Comparison of ENCODE assay signal across 12 mouse cellular contexts in the genomic region with DNA sequence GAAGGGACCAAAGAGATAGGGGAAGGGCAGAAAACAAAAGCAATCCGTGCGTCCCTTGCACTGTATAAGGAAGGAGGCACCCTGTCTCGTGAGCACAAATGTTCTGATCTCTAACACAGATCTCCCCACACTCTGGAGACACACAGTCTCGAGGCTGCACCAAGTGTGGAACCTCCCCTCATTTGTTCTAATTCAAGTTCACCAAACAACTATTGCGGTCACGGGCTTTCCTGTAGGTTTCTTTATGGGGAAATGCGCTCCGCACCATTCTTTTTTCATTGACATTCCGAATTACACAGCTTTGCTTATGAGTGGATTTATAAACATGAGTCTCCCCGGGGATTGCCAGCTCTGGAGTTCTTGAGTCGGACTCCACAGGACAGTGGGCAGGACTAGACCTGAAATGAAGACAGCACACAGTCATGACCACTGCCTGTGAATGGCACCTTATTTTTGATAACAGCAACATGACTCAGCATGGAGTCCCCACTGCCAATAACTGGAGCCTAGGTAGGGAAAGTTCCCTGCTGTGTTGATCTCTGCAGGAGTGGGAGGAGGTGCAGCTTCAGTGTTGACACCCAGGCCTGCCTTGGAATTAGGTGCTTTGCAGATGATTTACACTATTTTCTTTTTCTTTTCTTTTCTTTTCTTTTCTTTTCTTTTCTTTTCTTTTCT. TPM values are rescaled to one million over a fixed set of nuclear protein-coding genes. Genes with fewer than 3 reads are reported as not detected.
DNase-seq lines count a peak whose midpoint lies in the region; ATAC-seq lines count a peak whose summit lies in the region.
"Had no signal": no experiment of that assay in that cellular context is flagged by ENCODE, and none has a peak within 500 bp of the region (broad histone marks: within the 10 kb centered on the region; RNA-seq: fewer than 3 reads in every experiment).

No protein-coding gene starts in this region.

- ATAC-seq in kidney, embryonic 16.5 days (ENCODE audit: low FRiP score, low TSS enrichment): no peak
- peak; percentile 31; the same call in 1 of the 2 replicates for ATAC-seq in erythroid progenitor cell, adult 5-6 weeks (replicated peaks; ENCODE audit: low FRiP score, poor library complexity, severe bottlenecking)
- no peak for ATAC-seq in lung, embryonic 15.5 days (ENCODE audit: borderline replicate concordance, extremely low read depth, low FRiP score, low TSS enrichment)
- ATAC-seq in midbrain, embryonic 16.5 days: no peak
- ATAC-seq in hindbrain, embryonic 11.5 days (ENCODE audit: low FRiP score): no peak
- no peak for ATAC-seq in midbrain, embryonic 14.5 days (ENCODE audit: low FRiP score, low TSS enrichment)

- H3K4me1 ChIP-seq in kidney, embryonic 16.5 days (ENCODE audit: insufficient read depth, low read length): peaks cover 12% of the 10 kb centered on the region
- H3K4me1 ChIP-seq in lung, embryonic 15.5 days: peaks cover 20% of the 10 kb centered on the region
- H3K4me1 ChIP-seq in midbrain, embryonic 16.5 days (ENCODE audit: control insufficient read depth, insufficient read depth, low read length): peaks cover 12% of the 10 kb centered on the region
- no peaks in the 10 kb centered on the region for H3K4me1 ChIP-seq in hindbrain, embryonic 11.5 days (replicated peaks; ENCODE audit: control insufficient read depth, insufficient read depth, low read length)
- peaks cover 8% of the 10 kb centered on the region for H3K4me1 ChIP-seq in midbrain, embryonic 14.5 days (ENCODE audit: control insufficient read depth, insufficient read depth, low read length)

- H3K9me3 ChIP-seq in kidney, embryonic 16.5 days (ENCODE audit: low read length): no peaks in the 10 kb centered on the region
- no peaks in the 10 kb centered on the region for H3K9me3 ChIP-seq in lung, embryonic 15.5 days
- H3K9me3 ChIP-seq in midbrain, embryonic 16.5 days (replicated peaks; ENCODE audit: control insufficient read depth, low read length, poor library complexity, severe bottlenecking): no peaks in the 10 kb centered on the region
- no peaks in the 10 kb centered on the region for H3K9me3 ChIP-seq in hindbrain, embryonic 11.5 days (ENCODE audit: control insufficient read depth, low read length)
- no peaks in the 10 kb centered on the region for H3K9me3 ChIP-seq in midbrain, embryonic 14.5 days (ENCODE audit: control insufficient read depth, low read length)
- H3K9me3 ChIP-seq: embryonic facial prominence, embryonic 10.5 days; limb, embryonic 15.5 days had no signal

- H3K4me2 ChIP-seq in kidney, embryonic 16.5 days (replicated peaks; ENCODE audit: low read depth, low read length): no peak overlapping the region
- peak overlapping the region; percentile 41 for H3K4me2 ChIP-seq in lung, embryonic 15.5 days
- no peak overlapping the region for H3K4me2 ChIP-seq in midbrain, embryonic 16.5 days (ENCODE audit: low read length)
- no peak overlapping the region for H3K4me2 ChIP-seq in hindbrain, embryonic 11.5 days (replicated peaks; ENCODE audit: low read depth, low read length)
- no peak overlapping the region for H3K4me2 ChIP-seq in midbrain, embryonic 14.5 days (ENCODE audit: low read length)
- H3K4me2 ChIP-seq: limb, embryonic 15.5 days had no signal

- no peak overlapping the region for H3K27ac ChIP-seq in kidney, embryonic 16.5 days (ENCODE audit: low read length)
- peak overlapping the region; percentile 44; the same call in 1 of the 2 replicates for H3K27ac ChIP-seq in lung, embryonic 15.5 days
- no peak overlapping the region for H3K27ac ChIP-seq in midbrain, embryonic 16.5 days (ENCODE audit: low read length)
- H3K27ac ChIP-seq in hindbrain, embryonic 11.5 days (ENCODE audit: low read depth, low read length): no peak overlapping the region
- no peak overlapping the region for H3K27ac ChIP-seq in midbrain, embryonic 14.5 days (replicated peaks; ENCODE audit: low read depth, low read length)
- H3K27ac ChIP-seq: embryonic facial prominence, embryonic 10.5 days; limb, embryonic 15.5 days had no signal

- H3K9ac ChIP-seq in kidney, embryonic 16.5 days (replicated peaks; ENCODE audit: low read length): no peak overlapping the region
- H3K9ac ChIP-seq in lung, embryonic 15.5 days: no peak overlapping the region
- H3K9ac ChIP-seq in midbrain, embryonic 16.5 days (ENCODE audit: low read depth, low read length): no peak overlapping the region
- no peak overlapping the region for H3K9ac ChIP-seq in hindbrain, embryonic 11.5 days (ENCODE audit: low read depth, low read length)
- H3K9ac ChIP-seq in midbrain, embryonic 14.5 days (replicated peaks; ENCODE audit: low read length): no peak overlapping the region
- H3K9ac ChIP-seq: limb, embryonic 15.5 days had no signal

- peak; percentile 36 for DNase-seq in kidney, adult 11 months
- peak; percentile 60 for DNase-seq in CD4-positive helper T cell, adult 2 months (ENCODE audit: low read depth, low spot score)
- DNase-seq in hindbrain, embryonic 11.5 days (ENCODE audit: low spot score): no peak
- DNase-seq in midbrain, embryonic 14.5 days: no peak
- DNase-seq: gastrocnemius, postnatal 25 days; kidney, postnatal 25 days had no signal

- no peaks in the 10 kb centered on the region for H3K27me3 ChIP-seq in kidney, embryonic 16.5 days (ENCODE audit: insufficient read depth, low read length)
- no peaks in the 10 kb centered on the region for H3K27me3 ChIP-seq in lung, embryonic 15.5 days
- no peaks in the 10 kb centered on the region for H3K27me3 ChIP-seq in midbrain, embryonic 16.5 days (ENCODE audit: control insufficient read depth, insufficient read depth, low read depth, low read length)
- no peaks in the 10 kb centered on the region for H3K27me3 ChIP-seq in hindbrain, embryonic 11.5 days (ENCODE audit: control insufficient read depth, insufficient read depth, low read length)
- H3K27me3 ChIP-seq in midbrain, embryonic 14.5 days (ENCODE audit: control insufficient read depth, insufficient read depth, low read length): no peaks in the 10 kb centered on the region
- H3K27me3 ChIP-seq: limb, embryonic 15.5 days had no signal

- WGBS in kidney, embryonic 16.5 days: 70% methylated on average over 11 of the region's 11 CpGs
- WGBS in lung, embryonic 15.5 days: 35% methylated on average over 11 of the region's 11 CpGs
- 75% methylated on average over 11 of the region's 11 CpGs for WGBS in midbrain, embryonic 16.5 days
- WGBS in hindbrain, embryonic 11.5 days: 69% methylated on average over 11 of the region's 11 CpGs
- WGBS in midbrain, embryonic 14.5 days: 78% methylated on average over 11 of the region's 11 CpGs

- H3K4me3 ChIP-seq in kidney, embryonic 16.5 days (ENCODE audit: low read length): no peak overlapping the region
- H3K4me3 ChIP-seq in lung, embryonic 15.5 days: no peak overlapping the region
- H3K4me3 ChIP-seq in midbrain, embryonic 16.5 days (ENCODE audit: low read depth, low read length): no peak overlapping the region
- H3K4me3 ChIP-seq in hindbrain, embryonic 11.5 days (ENCODE audit: low read depth, low read length): no peak overlapping the region
- H3K4me3 ChIP-seq in midbrain, embryonic 14.5 days (replicated peaks; ENCODE audit: low read depth, low read length): no peak overlapping the region
- H3K4me3 ChIP-seq: embryonic facial prominence, embryonic 10.5 days; limb, embryonic 15.5 days had no signal

- H3K36me3 ChIP-seq in kidney, embryonic 16.5 days (ENCODE audit: insufficient read depth, low read length): peaks cover 4% of the 10 kb centered on the region
- H3K36me3 ChIP-seq in lung, embryonic 15.5 days: peaks cover 5% of the 10 kb centered on the region
- peaks cover 3% of the 10 kb centered on the region; the same call in 1 of the 2 replicates for H3K36me3 ChIP-seq in midbrain, embryonic 16.5 days (ENCODE audit: control insufficient read depth, insufficient read depth, low read length)
- no peaks in the 10 kb centered on the region for H3K36me3 ChIP-seq in hindbrain, embryonic 11.5 days (ENCODE audit: control insufficient read depth, insufficient read depth, low read length)
- H3K36me3 ChIP-seq in midbrain, embryonic 14.5 days (ENCODE audit: control insufficient read depth, insufficient read depth, low read length): peaks cover 8% of the 10 kb centered on the region

RNA-seq across cellular contexts. Expression of a gene that starts 2.0 kb away (rescaled TPM):
- 93.2 and 94.5 TPM in 2 replicates for polyA plus RNA-seq in kidney, embryonic 16.5 days (2015; fragmentation: Nextera tagmentation; extraction: Ambion mirVana)
- total RNA-seq in erythroid progenitor cell, adult 5-6 weeks (2015; ENCODE audit: low replicate concordance): 15.5 and 20.1 TPM in 2 replicates
- total RNA-seq in erythroid progenitor cell, adult 5-6 weeks (2017; ENCODE audit: low replicate concordance): 15.4 and 21.8 TPM in 2 replicates
- 94.1 and 97.4 TPM in 2 replicates for polyA plus RNA-seq in lung, embryonic 15.5 days (2015; fragmentation: Nextera tagmentation; extraction: Ambion mirVana)
- 84.7 and 87.8 TPM in 2 replicates for polyA plus RNA-seq in midbrain, embryonic 16.5 days (2015; fragmentation: Nextera tagmentation; extraction: Ambion mirVana)
- 93.5 and 96.3 TPM in 2 replicates for polyA plus RNA-seq in hindbrain, embryonic 11.5 days (2014; fragmentation: Nextera tagmentation; extraction: Ambion mirVana)
- polyA plus RNA-seq in midbrain, embryonic 14.5 days (2014; fragmentation: Nextera tagmentation; extraction: Ambion mirVana): 85.1 and 85.2 TPM in 2 replicates

RNA-seq across cellular contexts. Expression of a gene that starts 17.3 kb away (rescaled TPM):
- polyA plus RNA-seq in kidney, embryonic 16.5 days (2015; fragmentation: Nextera tagmentation; extraction: Ambion mirVana): 128 and 139 TPM in 2 replicates
- 18.4 and 31.0 TPM in 2 replicates for total RNA-seq in erythroid progenitor cell, adult 5-6 weeks (2015; ENCODE audit: low replicate concordance)
- total RNA-seq in erythroid progenitor cell, adult 5-6 weeks (2017; ENCODE audit: low replicate concordance): 23.3 and 35.9 TPM in 2 replicates
- 109 and 116 TPM in 2 replicates for polyA plus RNA-seq in lung, embryonic 15.5 days (2015; fragmentation: Nextera tagmentation; extraction: Ambion mirVana)
- 119 and 128 TPM in 2 replicates for polyA plus RNA-seq in midbrain, embryonic 16.5 days (2015; fragmentation: Nextera tagmentation; extraction: Ambion mirVana)
- 120 and 125 TPM in 2 replicates for polyA plus RNA-seq in hindbrain, embryonic 11.5 days (2014; fragmentation: Nextera tagmentation; extraction: Ambion mirVana)
- polyA plus RNA-seq in midbrain, embryonic 14.5 days (2014; fragmentation: Nextera tagmentation; extraction: Ambion mirVana): 118 and 127 TPM in 2 replicates

RNA-seq across cellular contexts. Expression of a gene that starts 40.2 kb away (rescaled TPM):
- polyA plus RNA-seq in kidney, embryonic 16.5 days (2015; fragmentation: Nextera tagmentation; extraction: Ambion mirVana): 8.5 and 9.5 TPM in 2 replicates
- 2.5 and 4.3 TPM in 2 replicates for total RNA-seq in erythroid progenitor cell, adult 5-6 weeks (2015; ENCODE audit: low replicate concordance)
- total RNA-seq in erythroid progenitor cell, adult 5-6 weeks (2017; ENCODE audit: low replicate concordance): 1.5 and 3.0 TPM in 2 replicates
- 5.7 and 6.0 TPM in 2 replicates for polyA plus RNA-seq in lung, embryonic 15.5 days (2015; fragmentation: Nextera tagmentation; extraction: Ambion mirVana)
- 7.7 and 7.8 TPM in 2 replicates for polyA plus RNA-seq in midbrain, embryonic 16.5 days (2015; fragmentation: Nextera tagmentation; extraction: Ambion mirVana)
- 10.2 and 11.3 TPM in 2 replicates for polyA plus RNA-seq in hindbrain, embryonic 11.5 days (2014; fragmentation: Nextera tagmentation; extraction: Ambion mirVana)
- polyA plus RNA-seq in midbrain, embryonic 14.5 days (2014; fragmentation: Nextera tagmentation; extraction: Ambion mirVana): 8.6 and 10.8 TPM in 2 replicates

Comparison
In these comparisons a context has a peak if more than half of its experiments do, and no peak if none do; other contexts are left out.
1. DNase-seq: peak in kidney, adult 11 months (single experiment) and CD4-positive helper T cell, adult 2 months (single experiment); none in hindbrain, embryonic 11.5 days (single experiment) and midbrain, embryonic 14.5 days (single experiment).